Mouse (Mus musculus) liver, adult (tissue): ENCODE measurements around the gene Actr1a.

ENCODE experiments used
- GATA4 ChIP-seq: IDR thresholded peaks from 2 replicates; pipeline ENCODE4 v1.6.1; 2014; ENCODE audit warnings: mild to moderate bottlenecking, low read length; ENCODE audit not compliant: insufficient replicate concordance

Gene Actr1a

DNA sequence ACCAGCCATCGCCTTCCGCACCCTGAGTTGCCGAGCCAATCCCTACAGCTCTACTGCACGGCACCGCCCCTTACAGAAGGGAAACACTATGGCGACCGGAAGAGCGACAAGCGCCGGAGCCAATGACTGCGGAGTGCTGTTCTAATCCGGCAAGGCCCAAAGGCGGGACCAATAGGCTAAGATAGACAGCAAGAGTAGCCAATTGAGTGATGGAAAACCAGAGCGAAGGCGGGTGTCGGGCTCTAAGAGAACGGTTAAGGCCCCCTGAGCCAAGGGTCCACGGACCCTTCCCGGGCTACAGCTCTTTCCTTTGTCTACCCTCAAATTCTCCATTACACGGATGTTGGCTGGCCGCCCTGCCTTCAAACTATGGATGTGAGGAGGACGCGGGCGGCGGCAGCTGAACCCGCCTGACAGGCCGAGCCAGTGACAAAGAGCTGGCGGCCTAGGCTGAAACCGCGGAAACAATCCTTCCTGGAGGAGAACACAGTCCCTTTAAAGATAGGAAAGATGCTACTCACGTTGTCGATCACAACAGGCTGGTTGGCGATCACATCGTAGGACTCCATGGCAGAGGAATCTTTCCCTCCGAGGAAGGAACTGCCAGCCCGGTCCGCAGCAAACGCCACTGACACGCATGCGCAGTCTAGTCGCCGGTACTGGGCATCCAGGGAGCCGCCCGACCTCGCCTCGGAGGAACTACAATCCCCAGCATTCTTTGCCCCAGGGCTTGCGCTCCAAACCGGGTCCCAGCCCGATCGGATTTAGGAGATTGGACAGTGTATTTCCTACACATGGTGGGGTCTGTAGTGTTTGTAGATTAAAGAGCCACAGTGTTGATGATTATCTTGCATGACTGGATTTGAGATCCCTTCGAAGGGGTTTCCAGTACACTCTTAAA lies at the start of gene Actr1a:
Gene Actr1a (minus strand): TSS at position 640 of the 901 bp plus-strand sequence.
- TF ChIP-seq GATA4 = peak; percentile 31; the same call in 1 of the 2 replicates

DNA sequence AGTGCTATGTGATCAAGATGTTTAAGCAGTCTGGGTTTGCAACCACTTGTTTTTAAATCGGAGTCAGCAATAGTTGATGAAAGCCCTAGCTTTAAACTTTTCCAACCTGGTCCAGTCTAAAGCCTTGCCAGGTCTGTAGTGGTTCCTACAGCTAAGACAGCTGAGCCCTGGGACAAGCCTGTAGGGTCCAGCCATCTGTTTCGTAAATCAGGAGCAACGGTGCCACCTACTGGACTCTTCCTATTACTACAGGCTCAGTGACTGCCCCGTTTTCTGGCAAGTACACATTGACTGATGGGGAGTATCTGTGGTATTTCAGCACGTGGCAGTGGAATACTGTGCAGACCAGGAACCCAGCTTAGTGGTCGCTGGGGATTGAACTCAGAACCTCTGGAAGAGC lies 48.7 kb upstream of the Actr1a start:
- TF ChIP-seq GATA4 = no peak

DNA sequence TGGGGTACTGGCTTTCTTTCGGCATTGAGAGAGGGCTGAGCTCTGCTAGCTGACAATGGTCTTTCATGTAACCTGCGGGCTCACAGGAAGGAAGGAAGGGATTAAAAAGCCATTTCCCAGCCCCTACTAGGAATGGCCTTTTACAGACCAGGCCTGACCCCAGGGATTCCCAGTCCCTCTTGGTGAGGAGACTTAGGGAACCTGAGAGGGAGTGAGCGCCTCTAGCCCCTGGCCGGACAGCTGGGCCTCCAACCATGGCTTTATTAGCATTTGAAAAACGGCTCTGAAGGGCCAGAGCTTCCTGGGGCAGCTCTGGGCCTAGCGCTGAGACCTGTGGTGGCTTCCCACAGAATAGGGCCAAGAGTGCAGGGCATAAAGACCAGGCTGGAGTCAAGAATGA lies 48.0 kb upstream of the Actr1a start:
- TF ChIP-seq GATA4 = no peak

DNA sequence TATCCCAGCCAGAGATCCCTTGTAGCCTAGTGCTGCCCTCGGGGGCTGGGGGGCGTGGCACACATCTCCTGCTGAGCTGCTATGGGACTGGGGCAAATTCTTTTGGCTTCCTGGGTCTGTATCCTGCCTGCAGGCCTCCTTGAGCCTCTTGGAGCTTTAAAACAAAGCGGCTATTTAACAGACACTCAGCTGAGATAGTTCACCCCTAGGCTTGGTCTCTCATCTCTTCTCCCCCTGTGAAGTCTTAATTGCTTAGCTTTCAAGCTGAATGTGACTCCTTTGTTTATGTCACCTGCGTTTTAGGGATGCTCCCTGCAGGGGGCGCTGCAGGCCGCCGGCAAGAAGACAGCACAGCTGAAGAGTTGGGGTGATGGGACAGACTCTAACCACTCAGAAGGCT lies 39.9 kb upstream of the Actr1a start:
- no peak for TF ChIP-seq GATA4

DNA sequence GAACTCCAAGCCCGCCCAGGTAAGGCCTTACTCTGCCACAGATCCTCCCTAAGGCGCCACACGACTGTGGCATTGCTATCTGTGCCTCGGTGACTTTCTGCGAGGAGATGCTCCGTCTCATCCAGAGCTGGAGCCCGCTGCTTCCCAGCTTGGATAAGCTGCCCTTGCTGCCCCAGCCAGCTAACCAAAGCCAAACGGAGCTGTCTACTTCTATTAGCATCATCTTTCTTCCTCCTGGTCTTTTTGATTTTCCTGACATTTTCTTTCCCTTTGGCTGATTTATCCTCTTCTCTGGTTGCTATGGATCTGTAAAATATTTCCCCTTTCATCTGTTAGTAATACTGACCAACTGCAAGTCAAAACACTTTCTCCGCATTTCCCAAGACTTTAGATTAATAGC lies 39.0 kb upstream of the Actr1a start:
- no peak for TF ChIP-seq GATA4

DNA sequence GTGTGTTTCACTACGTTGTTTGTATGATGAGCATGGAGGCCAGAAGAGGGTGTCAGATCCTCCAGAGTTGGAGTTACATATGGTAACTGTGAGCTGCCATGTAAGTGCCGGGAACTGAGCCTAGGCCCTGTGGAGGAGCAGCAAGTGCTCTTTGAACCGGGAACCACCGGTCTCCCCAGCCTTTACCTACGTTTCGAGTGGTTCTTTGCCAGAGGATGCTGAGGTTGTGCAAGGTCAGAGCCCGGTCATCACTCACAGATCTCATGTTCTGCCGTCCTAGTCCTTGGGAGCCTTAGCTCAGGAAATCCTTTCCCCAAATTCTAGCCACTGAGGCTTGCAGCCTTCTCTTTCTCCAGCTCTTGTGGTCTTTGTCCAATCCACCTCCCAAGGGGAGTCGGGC lies 38.6 kb upstream of the Actr1a start:
- no peak for TF ChIP-seq GATA4

DNA sequence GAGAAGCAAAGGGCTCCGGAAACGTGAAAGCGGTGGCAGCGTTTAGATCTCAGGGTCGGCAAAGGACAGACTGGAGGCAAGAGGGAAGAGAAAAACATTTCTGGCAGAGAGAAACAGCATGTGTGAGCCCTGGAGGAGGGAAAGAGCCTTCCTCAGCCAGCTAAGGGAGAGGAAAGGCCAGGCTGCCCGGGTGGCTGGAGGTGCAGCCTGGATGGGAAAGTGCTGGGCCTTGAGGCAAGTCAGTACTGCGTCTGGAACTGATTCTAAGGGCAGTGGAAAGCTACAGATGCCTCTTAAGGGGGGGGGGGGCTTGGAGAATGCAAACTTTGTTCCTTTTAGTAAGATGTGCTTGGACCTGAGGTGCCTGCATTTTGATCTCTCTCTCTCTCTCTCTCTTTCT lies 38.2 kb upstream of the Actr1a start:
- TF ChIP-seq GATA4 = no peak

DNA sequence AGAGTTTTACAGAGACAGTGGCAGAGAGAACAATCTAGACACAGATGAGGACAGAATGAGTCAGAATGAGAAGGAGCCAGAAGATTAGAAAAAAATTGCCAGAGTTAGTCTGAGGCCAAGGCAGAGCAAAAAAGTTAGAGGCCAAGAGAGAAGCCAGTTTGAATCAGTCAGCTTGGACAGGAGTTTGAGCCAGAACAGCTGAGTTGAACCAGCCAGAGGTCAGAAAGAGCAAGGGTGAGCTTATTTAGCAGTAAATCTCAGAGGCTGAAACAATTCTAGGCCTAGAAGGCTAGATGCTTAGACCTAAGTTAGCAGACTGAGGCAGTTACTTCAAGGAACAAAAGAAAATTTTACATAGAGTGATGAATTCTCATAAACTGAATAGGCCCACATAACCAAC lies 33.7 kb upstream of the Actr1a start:
- TF ChIP-seq GATA4 = no peak

DNA sequence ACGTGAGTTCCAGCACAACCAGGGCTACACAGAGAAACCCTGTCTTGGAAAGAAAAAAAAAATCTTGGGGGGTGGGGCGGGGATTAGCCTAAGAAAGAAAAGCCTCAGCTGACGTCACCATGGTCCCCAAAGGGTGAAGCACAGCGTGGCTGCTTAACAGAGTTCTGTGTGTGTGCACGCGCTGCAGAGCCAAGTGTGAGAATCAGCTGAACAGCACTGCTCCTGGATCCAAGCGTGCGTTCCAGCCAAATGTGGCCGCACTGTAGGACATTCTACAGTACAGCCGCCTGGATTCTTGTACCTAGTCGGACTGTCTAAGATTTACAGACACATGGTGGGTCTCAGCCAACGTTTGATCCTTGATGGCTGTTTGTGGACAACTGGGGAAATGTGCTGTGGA lies 30.9 kb upstream of the Actr1a start:
- TF ChIP-seq GATA4 = no peak

DNA sequence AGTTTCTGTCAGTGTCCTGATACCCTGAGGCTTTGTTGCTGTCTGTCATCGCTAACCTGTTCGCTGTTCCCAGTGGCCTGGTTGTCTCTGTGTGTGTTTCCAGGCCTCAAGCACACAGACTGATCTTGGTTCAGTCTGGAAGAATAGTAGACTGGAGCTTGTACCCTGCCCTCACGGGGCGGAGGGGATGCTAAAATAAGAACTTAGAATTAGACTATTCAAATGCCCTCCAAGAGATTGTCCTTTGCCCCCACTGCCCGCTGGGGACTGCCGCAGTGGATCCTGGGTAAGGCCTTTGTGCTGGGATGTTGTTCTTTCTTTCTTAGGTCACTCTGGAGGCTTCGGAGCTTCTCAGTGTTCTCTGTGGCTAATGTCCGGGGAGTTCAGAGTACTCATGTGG lies 29.7 kb upstream of the Actr1a start:
- TF ChIP-seq GATA4 = no peak

DNA sequence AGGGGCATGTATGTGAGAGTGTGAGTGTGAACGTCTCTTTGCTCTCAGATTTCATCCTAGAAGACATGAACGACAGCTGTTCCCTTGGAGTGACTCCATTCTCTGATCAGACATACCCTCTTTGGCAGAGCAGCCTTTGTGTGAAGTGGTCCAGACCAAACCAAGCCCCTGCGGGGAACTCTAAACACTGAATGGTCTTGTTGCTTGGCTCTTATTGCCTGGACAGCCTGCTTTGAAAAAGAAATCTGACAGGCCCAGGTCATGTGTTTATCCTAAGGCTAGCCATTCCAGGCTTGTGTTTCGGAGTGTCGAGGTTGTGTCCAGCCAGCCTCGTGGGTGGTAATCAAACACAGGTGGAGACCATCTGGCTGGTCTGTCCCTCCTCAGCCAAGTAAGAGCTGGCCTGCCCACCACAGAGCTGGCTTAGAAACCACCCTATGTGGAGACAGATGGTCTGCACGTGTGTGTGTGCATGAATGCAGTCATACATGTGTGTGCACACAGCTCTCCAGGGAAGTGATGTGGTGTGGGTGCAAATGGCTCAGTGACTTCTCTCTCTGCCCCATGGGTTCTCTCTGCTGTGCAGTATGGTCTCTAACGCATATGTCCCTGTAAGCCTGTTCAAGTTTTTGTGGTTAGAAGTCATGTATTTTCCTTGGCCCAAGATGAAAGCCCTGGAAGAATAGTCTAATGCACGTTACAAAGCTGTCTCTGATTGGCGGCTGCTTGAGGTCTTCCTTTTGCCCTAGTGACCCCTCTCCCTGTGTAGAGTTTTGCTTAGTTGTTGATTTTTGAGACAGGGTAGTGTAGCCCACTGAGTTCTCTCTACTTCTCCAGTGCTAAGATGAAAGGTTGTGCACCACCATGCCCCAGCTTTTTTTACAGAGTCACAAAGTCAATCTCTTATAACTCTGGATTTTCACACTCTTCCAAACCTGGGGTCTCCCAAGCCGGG lies 27.1 kb upstream of the Actr1a start:
- TF ChIP-seq GATA4 = no peak

DNA sequence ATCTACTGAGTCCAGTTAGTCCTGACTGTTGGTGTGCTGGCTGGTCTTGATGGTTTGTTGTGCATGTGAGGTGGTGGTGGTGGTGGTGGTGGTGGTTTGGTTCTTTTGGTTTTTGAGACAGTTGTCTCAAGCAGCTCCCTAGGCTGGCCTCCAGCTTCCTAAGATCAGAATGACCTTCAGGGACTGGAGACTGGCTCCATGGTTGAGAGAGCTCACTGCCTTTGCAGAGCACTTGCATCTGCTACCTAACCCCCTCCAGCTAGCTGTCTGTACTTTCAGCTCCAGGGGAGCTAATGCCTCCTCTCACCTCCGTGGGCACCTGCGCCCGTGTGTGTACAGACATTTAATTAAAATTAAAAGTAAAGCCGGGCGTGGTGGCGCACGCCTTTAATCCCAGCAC lies 24.9 kb upstream of the Actr1a start:
- no peak for TF ChIP-seq GATA4

DNA sequence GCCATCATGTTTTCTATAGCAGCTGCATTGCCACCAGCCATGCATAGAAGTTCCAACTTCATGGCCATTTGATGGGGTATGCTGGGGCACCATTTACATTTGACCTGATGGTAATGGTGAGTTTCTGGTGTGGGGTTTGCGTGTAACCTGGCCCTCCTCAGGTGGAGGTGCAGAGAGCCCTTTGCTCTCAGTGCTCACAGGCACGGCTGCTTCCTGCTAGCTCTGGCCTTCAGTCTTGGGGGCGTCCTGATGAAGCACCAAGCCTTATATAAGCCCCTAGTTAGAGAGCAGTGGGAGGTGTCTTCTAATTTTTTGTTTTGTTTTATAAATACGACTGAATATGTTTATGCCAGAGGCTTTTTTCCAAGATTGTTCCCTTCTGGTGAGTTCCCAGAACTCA lies 22.5 kb upstream of the Actr1a start:
- no peak for TF ChIP-seq GATA4

DNA sequence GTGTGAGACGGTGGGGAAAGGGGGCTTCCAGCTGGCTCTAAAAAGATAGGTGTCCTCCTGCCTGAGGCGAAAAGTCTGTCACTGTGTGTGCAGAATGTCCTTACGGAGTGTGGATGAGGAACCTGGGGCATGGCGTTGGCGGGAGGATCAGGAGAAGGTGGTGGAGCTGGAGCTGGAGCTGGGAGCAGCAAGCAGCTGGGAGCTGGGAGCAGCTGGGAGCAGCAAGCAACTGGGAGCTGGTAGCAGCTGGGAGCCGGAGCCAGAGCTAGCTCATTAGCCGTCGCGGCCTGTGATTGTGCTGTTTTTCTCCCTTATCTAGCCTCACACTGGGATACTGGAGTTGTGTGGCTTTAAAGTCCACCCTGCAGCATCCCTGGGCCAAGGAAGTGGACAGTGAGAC lies 20.7 kb upstream of the Actr1a start:
- no peak for TF ChIP-seq GATA4

DNA sequence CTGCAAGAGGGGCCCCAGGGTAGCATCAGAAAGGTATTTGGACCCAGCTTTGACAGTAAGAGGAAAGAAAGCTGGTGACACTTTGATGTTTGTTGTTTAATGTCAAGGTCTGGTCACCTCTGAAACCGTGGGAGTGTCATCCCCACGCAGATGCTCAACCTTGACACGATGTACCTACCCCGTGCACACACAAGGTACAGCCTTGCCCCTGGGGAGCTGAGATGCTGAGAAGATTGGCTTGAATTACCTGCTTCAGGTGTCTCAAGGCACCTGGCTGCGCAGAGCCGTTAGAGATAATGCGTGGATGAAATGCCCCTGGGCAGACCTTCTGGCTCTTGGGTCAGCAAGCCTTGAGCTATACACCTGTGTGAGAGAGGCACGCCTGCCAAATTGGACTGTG lies 18.9 kb upstream of the Actr1a start:
- TF ChIP-seq GATA4 = no peak

DNA sequence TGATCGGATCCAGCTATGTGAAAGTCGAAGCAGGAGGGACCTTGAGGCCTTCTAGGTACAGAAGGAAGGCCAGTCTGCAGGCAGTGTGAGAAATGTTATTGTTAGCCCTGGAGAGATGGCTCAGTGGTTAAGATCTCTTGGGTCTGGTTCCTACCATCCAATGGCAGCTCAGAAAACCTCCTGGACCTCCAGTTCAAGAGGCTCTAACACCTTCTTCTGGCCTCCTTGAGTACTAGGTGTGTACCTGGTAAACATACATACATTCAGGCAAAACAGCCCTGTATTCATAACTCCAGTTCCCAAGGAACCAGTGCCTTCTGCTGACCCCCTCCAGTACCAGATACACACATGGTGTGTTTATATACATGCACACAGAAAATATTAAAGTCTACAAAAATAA lies 18.4 kb upstream of the Actr1a start:
- no peak for TF ChIP-seq GATA4
